Mouse (Mus musculus) CH12.LX (cell line): ENCODE data around the gene 4930503B20Rik. TPM values are rescaled to one million over a fixed set of nuclear protein-coding genes. Genes with fewer than 3 reads are reported as not detected.

Source experiments
- DNase-seq: peaks from one replicate; pipeline ENCODE4 v3.0.0-alpha.2; 2013; ENCODE audit errors: extremely low read depth
- H3K27ac ChIP-seq: 2 replicates; pipeline ENCODE4 v1.5.1; 2012; ENCODE audit warnings: low read depth, mild to moderate bottlenecking, control low read depth, moderate library complexity; ENCODE audit not compliant: insufficient read depth
- H3K27me3 ChIP-seq: replicated peaks from 2 replicates; pipeline ENCODE3; 2012; ENCODE audit warnings: inconsistent platforms
- H3K36me3 ChIP-seq, 2 experiments: replicated peaks in 1 of 2; 2 replicates each; pipeline versions ENCODE3 to v1.6.1; 2012; ENCODE audit warnings: inconsistent platforms in 1 of 2, low read length in 1 of 2, mild to moderate bottlenecking in 1 of 2, mixed read lengths in 1 of 2, moderate library complexity in 1 of 2; ENCODE audit not compliant: control insufficient read depth in 1 of 2, insufficient read depth in 1 of 2
- H3K4me1 ChIP-seq, 2 experiments: 2 replicates each; pipeline ENCODE4 v1.6.1; 2012; ENCODE audit warnings: inconsistent platforms in 1 of 2, moderate library complexity in 1 of 2; ENCODE audit not compliant: insufficient read depth in 2 of 2, control insufficient read depth in 1 of 2
- H3K4me2 ChIP-seq: 2 replicates; pipeline ENCODE4 v1.6.1; 2012; ENCODE audit warnings: low read depth, mild to moderate bottlenecking, control low read depth; ENCODE audit not compliant: poor library complexity, insufficient read depth, severe bottlenecking
- H3K4me3 ChIP-seq, 3 experiments: fragments of 150-350 bp in 1 of 3; sonication (generic) in 1 of 3; replicated peaks in 1 of 3; 2 replicates each; pipeline versions ENCODE3 to v1.5.1; 2011 to 2012; ENCODE audit warnings: low read depth in 2 of 3, low read length in 2 of 3, mild to moderate bottlenecking in 2 of 3, moderate library complexity in 2 of 3, control low read depth in 1 of 3, improper control_type of control experiment in 1 of 3, inconsistent platforms in 1 of 3, mixed read lengths in 1 of 3; ENCODE audit not compliant: poor library complexity in 1 of 3
- H3K79me2 ChIP-seq: replicated peaks from 2 replicates; pipeline ENCODE4 v1.6.1; 2012; ENCODE audit warnings: mild to moderate bottlenecking, moderate library complexity; ENCODE audit not compliant: control insufficient read depth, poor library complexity, insufficient read depth, severe bottlenecking; ENCODE audit errors: extremely low read depth
- H3K9ac ChIP-seq: 2 replicates; pipeline ENCODE4 v1.6.1; 2012; ENCODE audit warnings: low read depth, mild to moderate bottlenecking, control low read depth, moderate library complexity; ENCODE audit not compliant: insufficient read depth
- H3K9me3 ChIP-seq: replicated peaks from 2 replicates; pipeline ENCODE3; 2012; ENCODE audit warnings: low read length, inconsistent platforms, mixed read lengths
- BHLHE40 ChIP-seq: IDR thresholded peaks from 2 replicates; pipeline ENCODE4 v1.6.1; 2011; ENCODE audit warnings: mild to moderate bottlenecking, low read depth, low read length, improper control_type of control experiment
- CHD1 ChIP-seq: IDR thresholded peaks from 2 replicates; pipeline ENCODE4 v1.6.1; 2012; ENCODE audit warnings: low read depth, low read length, improper control_type of control experiment, inconsistent platforms
- CHD2 ChIP-seq: IDR thresholded peaks from 2 replicates; pipeline ENCODE4 v1.6.1; 2011; ENCODE audit warnings: low read length, improper control_type of control experiment
- CTCF ChIP-seq, 2 experiments: IDR thresholded peaks in 1 of 2; conservative IDR thresholded peaks in 1 of 2; 2 replicates each; pipeline ENCODE4 v1.5.1; 2011 to 2012; ENCODE audit warnings: low read depth in 2 of 2, low read length in 2 of 2, improper control_type of control experiment in 1 of 2, inconsistent platforms in 1 of 2, mild to moderate bottlenecking in 1 of 2, moderate library complexity in 1 of 2
- ELF1 ChIP-seq: IDR thresholded peaks from 2 replicates; pipeline ENCODE4 v1.6.1; 2014; ENCODE audit warnings: low read depth, mild to moderate bottlenecking, inconsistent platforms, low read length, improper control_type of control experiment
- EP300 ChIP-seq: IDR thresholded peaks from 2 replicates; pipeline ENCODE4 v1.6.1; 2011; ENCODE audit warnings: low read length, improper control_type of control experiment
- ETS1 ChIP-seq: conservative IDR thresholded peaks from 2 replicates; pipeline ENCODE4 v1.6.1; 2012; ENCODE audit warnings: low read depth, mild to moderate bottlenecking, inconsistent platforms, low read length, improper control_type of control experiment, moderate library complexity
- GABPA ChIP-seq: IDR thresholded peaks from 2 replicates; pipeline ENCODE4 v1.6.1; 2012; ENCODE audit warnings: low read depth, low read length, improper control_type of control experiment, inconsistent platforms; ENCODE audit not compliant: insufficient replicate concordance
- IRF4 ChIP-seq: IDR thresholded peaks from 2 replicates; pipeline ENCODE4 v1.6.1; 2014; ENCODE audit warnings: low read depth, mild to moderate bottlenecking, inconsistent platforms, low read length, improper control_type of control experiment
- JUN ChIP-seq: IDR thresholded peaks from 2 replicates; pipeline ENCODE4 v1.6.1; 2011; ENCODE audit warnings: low read depth, mild to moderate bottlenecking, low read length, improper control_type of control experiment, moderate library complexity; ENCODE audit not compliant: insufficient read depth
- MAZ ChIP-seq: IDR thresholded peaks from 2 replicates; pipeline ENCODE4 v1.6.1; 2012; ENCODE audit warnings: low read depth, mild to moderate bottlenecking, inconsistent platforms, low read length, improper control_type of control experiment, moderate library complexity
- MXI1 ChIP-seq: IDR thresholded peaks from 2 replicates; pipeline ENCODE4 v1.6.1; 2011; ENCODE audit warnings: mild to moderate bottlenecking, low read depth, low read length, improper control_type of control experiment
- MYC ChIP-seq: IDR thresholded peaks from 2 replicates; pipeline ENCODE4 v1.6.1; 2011; ENCODE audit warnings: low read depth, mild to moderate bottlenecking, improper control_type of control experiment, low read length
- POLR2A ChIP-seq: IDR thresholded peaks from 2 replicates; pipeline ENCODE4 v1.6.1; 2011; ENCODE audit warnings: low read depth, mild to moderate bottlenecking, improper control_type of control experiment, low read length
- POLR2AphosphoS2 ChIP-seq: IDR thresholded peaks from 2 replicates; pipeline ENCODE4 v1.6.1; 2011; ENCODE audit warnings: low read depth, low read length, improper control_type of control experiment
- SMC3 ChIP-seq: IDR thresholded peaks from 2 replicates; pipeline ENCODE4 v1.6.1; 2011; ENCODE audit warnings: low read depth, low read length, improper control_type of control experiment
- USF1 ChIP-seq: IDR thresholded peaks from 2 replicates; pipeline ENCODE4 v1.6.1; 2014; ENCODE audit warnings: low read depth, mild to moderate bottlenecking, inconsistent platforms, low read length, improper control_type of control experiment
- USF2 ChIP-seq: conservative IDR thresholded peaks from 2 replicates; pipeline ENCODE4 v1.6.1; 2011; ENCODE audit warnings: low read depth, low read length, improper control_type of control experiment
- ZNF384 ChIP-seq: IDR thresholded peaks from 2 replicates; pipeline ENCODE4 v1.6.1; 2012; ENCODE audit warnings: low read depth, low read length, improper control_type of control experiment, inconsistent platforms
- dilution Hi-C: fragments of 300-500 bp; cut with MboI; formaldehyde crosslinking; loops from 2 replicates; pipeline ENCODE4 v1.14.3; 2020; ENCODE audit warnings: low sequenced_read_pairs; ENCODE audit not compliant: extremely low pct_unique_long_range_greater_than_20kb, extremely low pct_ligation_motif_present
- in situ Hi-C: fragments of 300-500 bp; cut with MboI; formaldehyde crosslinking; loops from 3 replicates; pipeline ENCODE4 v1.14.3; 2019; ENCODE audit warnings: low sequenced_read_pairs, low pct_ligation_motif_present, low pct_unique_long_range_greater_than_20kb, mixed read lengths
- polyA plus RNA-seq: library from polyadenylated mRNA; unstranded; fragments of >175 nt; gene quantifications from 2 replicates; pipeline ENCODE4 v1.2.1, GENCODE M21; 2012; ENCODE audit warnings: low read depth; ENCODE audit not compliant: insufficient read length
- total RNA-seq, 2 experiments: library from RNA; depleted of rRNA; stranded (reverse); fragments of 300-350 nt in 1 of 2; fragments of >200 nt in 1 of 2; gene quantifications; 2 replicates each; pipeline ENCODE4 v1.2.3; 2012 to 2014

4930503B20Rik gene
- total and polyA plus RNA-seq, 3 experiments = not detected

DNA sequence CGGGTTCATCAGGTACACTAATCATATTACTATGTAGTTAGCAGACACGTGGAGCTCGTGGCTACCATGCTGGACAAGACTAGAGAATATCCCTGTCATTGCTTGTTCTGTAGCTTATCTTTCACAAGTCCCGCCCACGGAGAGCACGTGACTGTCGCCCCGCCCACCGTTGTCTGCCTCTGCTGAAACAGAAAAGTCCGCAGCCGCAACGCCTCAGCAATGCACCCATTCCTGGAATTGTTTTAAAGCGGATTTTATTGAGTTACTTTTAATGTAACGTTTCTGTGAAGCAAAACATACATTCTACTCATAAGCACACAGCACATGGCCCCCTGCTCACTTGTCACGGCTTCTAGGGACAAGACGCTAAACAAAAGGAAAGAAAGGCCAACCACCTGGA is 28.5 kb upstream of the 4930503B20Rik start:
- no peak for DNase-seq
- Histone ChIP-seq H3K4me3 (no peak overlapping the region), H3K79me2 (no peaks in the 10 kb centered on the region), H3K27ac (no peak overlapping the region), H3K4me2 (no peak overlapping the region), H3K36me3 (no peaks in the 10 kb centered on the region), H3K27me3 (no peaks in the 10 kb centered on the region), H3K9ac (no peak overlapping the region), H3K4me1 (peaks cover 2 to 3% of the 10 kb centered on the region in 2 experiments; a peak in 2 of 4 replicates), H3K9me3 (no peaks in the 10 kb centered on the region)
- TF ChIP-seq MXI1 (no peak), USF1 (peak; percentile 49), CTCF (conservative IDR thresholded peaks at IDR 0.05 in 1 of 2, IDR thresholded peaks at IDR 0.05 in 1 of 2; ENCODE audit: low read depth in 2 of 2, low read length in 2 of 2) (no peak), EP300 (no peak), USF2 (peak; percentile 41), MAZ (no peak), CHD2 (no peak), POLR2A (no peak), SMC3 (no peak), IRF4 (no peak), JUN (no peak)
- dilution Hi-C loops = no loop called here
- in situ Hi-C loops = no loop called here

DNA sequence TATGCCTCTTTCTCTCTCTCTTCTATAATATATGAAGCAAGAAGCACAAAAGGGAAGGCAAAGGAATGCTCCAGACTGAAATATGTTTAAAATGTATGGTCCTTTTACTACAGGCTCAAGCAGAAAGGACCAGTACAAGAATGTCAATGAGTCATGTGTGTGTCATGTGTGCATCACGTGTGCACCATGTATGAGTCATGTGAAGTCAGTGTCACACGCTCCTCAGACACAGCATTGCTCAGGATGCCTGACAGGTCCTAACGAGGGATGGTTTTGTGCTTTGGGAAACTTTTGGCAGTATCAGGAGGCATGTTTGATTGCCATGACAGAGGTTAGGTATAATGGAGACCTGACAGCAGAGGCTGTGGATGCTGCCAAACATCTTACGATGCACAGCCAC is 25.1 kb upstream of the 4930503B20Rik start:
- no peak for TF ChIP-seq CHD1
- no peak for TF ChIP-seq CHD2
- peak; percentile 48 for TF ChIP-seq USF2
- TF ChIP-seq ELF1 = no peak
- TF ChIP-seq CTCF (conservative IDR thresholded peaks at IDR 0.05 in 1 of 2, IDR thresholded peaks at IDR 0.05 in 1 of 2; ENCODE audit: low read depth in 2 of 2, low read length in 2 of 2) = no peak
- no peak for TF ChIP-seq EP300
- TF ChIP-seq GABPA = no peak
- TF ChIP-seq MYC = no peak
- TF ChIP-seq ETS1 = no peak
- TF ChIP-seq USF1 = peak; percentile 44
- no peak for TF ChIP-seq ZNF384
- TF ChIP-seq JUN = no peak
- TF ChIP-seq BHLHE40 = peak; percentile 74
- TF ChIP-seq POLR2AphosphoS2 = no peak
- H3K79me2 ChIP-seq = no peaks in the 10 kb centered on the region
- no peaks in the 10 kb centered on the region for H3K9me3 ChIP-seq
- dilution Hi-C loops (no loop called here), in situ Hi-C loops (no loop called here)
- no peak overlapping the region for H3K27ac ChIP-seq
- no peak overlapping the region for H3K4me2 ChIP-seq
- H3K4me1 ChIP-seq = peaks cover 0 to 3% of the 10 kb centered on the region in 2 experiments; a peak in 1 of 4 replicates
- no peak overlapping the region for H3K4me3 ChIP-seq
- no peaks in the 10 kb centered on the region for H3K36me3 ChIP-seq
- H3K27me3 ChIP-seq = no peaks in the 10 kb centered on the region
- H3K9ac ChIP-seq = no peak overlapping the region
- DNase-seq = no peak
